Mouse (Mus musculus) lung, postnatal 0 days (tissue): ENCODE measurements around the gene Pklr.

ENCODE experiments used
- CTCF ChIP-seq: IDR thresholded peaks from 2 replicates; pipeline ENCODE4 v1.5.1; 2016; ENCODE audit warnings: antibody characterized with exemption, mild to moderate bottlenecking
- EP300 ChIP-seq: IDR thresholded peaks from 2 replicates; pipeline ENCODE4 v1.6.1; 2016; ENCODE audit warnings: antibody characterized with exemption, mild to moderate bottlenecking, control low read depth

DNA sequence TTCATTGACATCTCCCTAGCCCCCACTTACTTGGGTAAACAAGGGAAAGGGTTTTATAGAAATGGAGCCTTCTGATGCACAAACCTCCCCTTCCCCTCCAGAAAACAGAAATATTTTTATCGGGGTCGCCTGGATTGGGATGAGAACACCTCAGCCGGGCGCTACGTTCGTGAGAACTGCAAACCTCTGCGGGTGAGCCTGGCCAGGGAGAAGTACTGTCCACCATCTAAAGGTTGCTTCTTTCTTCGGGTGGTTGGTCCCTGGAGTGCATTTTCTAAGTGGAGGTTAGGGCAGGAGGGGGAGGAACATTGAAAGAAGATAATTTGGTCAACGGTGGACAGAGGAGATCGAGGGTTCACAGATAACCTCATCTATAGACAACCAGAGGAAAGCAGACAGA, 39.6 kb downstream of the Pklr start:
- TF ChIP-seq EP300 (no peak), CTCF (no peak)
